ENCODE assay signal across 8 mouse cellular contexts in genomic region chr2:58699931-58700330, GRCm38 (mm10).
DNase-seq lines count a peak whose midpoint lies in the region; ATAC-seq and TF ChIP-seq lines count a peak whose summit lies in the region.

No protein-coding gene starts in this region.

- no peak overlapping the region for H3K4me2 ChIP-seq in forebrain, embryonic 12.5 days
- no peak overlapping the region for H3K4me2 ChIP-seq in heart, postnatal 0 days (ENCODE audit: low read depth, low read length)
- no peak overlapping the region for H3K4me2 ChIP-seq in liver, embryonic 11.5 days

- H3K4me3 ChIP-seq in forebrain, embryonic 12.5 days (replicated peaks) = no peak overlapping the region
- no peak overlapping the region for H3K4me3 ChIP-seq in heart, postnatal 0 days (ENCODE audit: low read depth, low read length)
- H3K4me3 ChIP-seq in liver, embryonic 11.5 days (ENCODE audit: low read depth, low read length) = no peak overlapping the region

- WGBS in forebrain, embryonic 12.5 days = 24% methylated on average over 5 of the region's 5 CpGs
- 31% methylated on average over 5 of the region's 5 CpGs for WGBS in heart, postnatal 0 days
- WGBS in liver, embryonic 11.5 days = 31% methylated on average over 5 of the region's 5 CpGs

- H3K36me3 ChIP-seq in forebrain, embryonic 12.5 days (replicated peaks) = no peaks in the 10 kb centered on the region
- no peaks in the 10 kb centered on the region for H3K36me3 ChIP-seq in heart, postnatal 0 days (replicated peaks; ENCODE audit: control insufficient read depth, insufficient read depth, low read length)
- H3K36me3 ChIP-seq in liver, embryonic 11.5 days (ENCODE audit: control insufficient read depth, insufficient read depth, low read length) = no peaks in the 10 kb centered on the region

- TF ChIP-seq EP300 in heart, postnatal 0 days (IDR thresholded peaks at IDR 0.05; ENCODE audit: low read depth) = no peak

- no peaks in the 10 kb centered on the region for H3K27me3 ChIP-seq in forebrain, embryonic 12.5 days
- H3K27me3 ChIP-seq in heart, postnatal 0 days (ENCODE audit: control insufficient read depth, insufficient read depth, low read length) = no peaks in the 10 kb centered on the region
- no peaks in the 10 kb centered on the region for H3K27me3 ChIP-seq in liver, embryonic 11.5 days (replicated peaks; ENCODE audit: control insufficient read depth, insufficient read depth, low read length)

- H3K9me3 ChIP-seq in forebrain, embryonic 12.5 days = no peaks in the 10 kb centered on the region
- H3K9me3 ChIP-seq in heart, postnatal 0 days (replicated peaks; ENCODE audit: control insufficient read depth, low read length) = no peaks in the 10 kb centered on the region
- no peaks in the 10 kb centered on the region for H3K9me3 ChIP-seq in liver, embryonic 11.5 days (ENCODE audit: control insufficient read depth, low read length)

- H3K4me1 ChIP-seq in forebrain, embryonic 12.5 days = no peaks in the 10 kb centered on the region
- peaks cover 5% of the 10 kb centered on the region; the same call in 1 of the 2 replicates for H3K4me1 ChIP-seq in heart, postnatal 0 days (ENCODE audit: control insufficient read depth, insufficient read depth)
- no peaks in the 10 kb centered on the region for H3K4me1 ChIP-seq in liver, embryonic 11.5 days (replicated peaks; ENCODE audit: control insufficient read depth, insufficient read depth, low read length)

- H3K9ac ChIP-seq in forebrain, embryonic 12.5 days = no peak overlapping the region
- H3K9ac ChIP-seq in heart, postnatal 0 days (replicated peaks; ENCODE audit: low read depth, low read length) = no peak overlapping the region
- no peak overlapping the region for H3K9ac ChIP-seq in liver, embryonic 11.5 days (ENCODE audit: low read depth, low read length)

- DNase-seq in MEL-GATA-1-ER (ENCODE audit: extremely low read depth, low read depth) = peak; percentile 18
- peak; percentile 35 for DNase-seq in c-Kit-positive CD71-negative TER-119-negative erythroid progenitor cells, embryonic 14.5 days (ENCODE audit: low read depth)
- DNase-seq in heart, postnatal 0 days (ENCODE audit: low spot score) = peak; percentile 75
- DNase-seq in kidney, postnatal 14 days = peak; percentile 84
- peak; percentile 46 for DNase-seq in liver, embryonic 11.5 days (ENCODE audit: low spot score)
- DNase-seq in ovary, adult 18-20 months (ENCODE audit: low spot score) = peak; percentile 77
- DNase-seq in urinary bladder, postnatal 25 days (ENCODE audit: low spot score) = peak; percentile 55

- H3K27ac ChIP-seq in forebrain, embryonic 12.5 days = no peak overlapping the region
- no peak overlapping the region for H3K27ac ChIP-seq in heart, postnatal 0 days (ENCODE audit: low read depth)
- H3K27ac ChIP-seq in liver, embryonic 11.5 days (ENCODE audit: low read depth, low read length) = no peak overlapping the region

- peak; percentile 72 for ATAC-seq in forebrain, embryonic 12.5 days (ENCODE audit: low FRiP score)
- peak; percentile 79; the same call in 1 of the 2 replicates for ATAC-seq in heart, postnatal 0 days (ENCODE audit: insufficient read depth, low read depth)
- ATAC-seq in liver, embryonic 11.5 days (replicated peaks; ENCODE audit: low FRiP score) = no peak

- peak; percentile 89 for TF ChIP-seq CTCF in heart, postnatal 0 days (IDR thresholded peaks at IDR 0.05; ENCODE audit: low read depth)

Comparison
In these comparisons a context has a peak if more than half of its experiments do, and no peak if none do; other contexts are left out.
1. DNase-seq: peak in every context shown above with its lines; median percentile 84 in kidney, postnatal 14 days; 77 in ovary, adult 18-20 months; 75 in heart, postnatal 0 days; 55 in urinary bladder, postnatal 25 days; 46 in liver, embryonic 11.5 days; 35 in c-Kit-positive CD71-negative TER-119-negative erythroid progenitor cells, embryonic 14.5 days; 18 in MEL-GATA-1-ER.